Mouse (Mus musculus) cerebellum, postnatal 25 days (tissue): ENCODE measurements at regions not wholly inside any gene's neighbourhood (a gene's known extent, or its start where the extent isn't known, plus 50 kb on each side); places are given as distances from the start of the nearest gene placed in this dataset.

Experiments
- DNase-seq, 2 experiments: peaks; one replicate each; pipeline ENCODE4 v3.0.0; 2021; ENCODE audit warnings: mixed read lengths in 2 of 2

- DNase-seq = no peak
Measured at GRCm38 (mm10) chr8:38723254-38723653, 1729.8 kb downstream of the AI429214 start.

GRCm38 (mm10) chr8:38725257-38725656 lies 1731.9 kb downstream of the AI429214 start:
- no peak for DNase-seq

- DNase-seq = no peak
Measured at GRCm38 (mm10) chr8:38747134-38747533, 1753.7 kb downstream of the AI429214 start.

- no peak for DNase-seq
Measured at GRCm38 (mm10) chr8:38766626-38767226, 1773.3 kb downstream of the AI429214 start.

- no peak for DNase-seq
Measured at GRCm38 (mm10) chr8:38812482-38812881, 1819.1 kb downstream of the AI429214 start.

DNA sequence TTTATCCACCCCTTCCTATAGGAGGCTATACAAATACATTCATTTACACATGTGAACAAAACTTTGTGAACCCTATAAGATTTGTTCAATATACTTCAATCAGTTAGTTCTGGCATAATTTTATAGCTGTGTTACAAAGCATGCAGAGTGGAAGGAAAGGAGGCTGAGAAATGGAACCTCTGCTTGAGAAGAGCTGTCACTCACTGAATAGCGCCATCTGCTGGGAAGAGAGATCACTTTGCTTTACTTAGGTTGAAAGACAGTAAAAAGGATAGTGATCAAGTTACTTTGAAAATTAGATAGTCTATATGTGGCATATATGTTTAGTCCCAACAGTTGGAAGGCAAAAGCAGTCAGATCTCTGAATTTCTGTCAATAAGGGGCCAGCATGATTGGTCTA lies 1824.8 kb downstream of the AI429214 start:
- peak; percentile 6 to 52 for DNase-seq

GRCm38 (mm10) chr8:38861436-38861835 lies 1813.4 kb upstream of the Adam24 start:
- no peak for DNase-seq

DNA sequence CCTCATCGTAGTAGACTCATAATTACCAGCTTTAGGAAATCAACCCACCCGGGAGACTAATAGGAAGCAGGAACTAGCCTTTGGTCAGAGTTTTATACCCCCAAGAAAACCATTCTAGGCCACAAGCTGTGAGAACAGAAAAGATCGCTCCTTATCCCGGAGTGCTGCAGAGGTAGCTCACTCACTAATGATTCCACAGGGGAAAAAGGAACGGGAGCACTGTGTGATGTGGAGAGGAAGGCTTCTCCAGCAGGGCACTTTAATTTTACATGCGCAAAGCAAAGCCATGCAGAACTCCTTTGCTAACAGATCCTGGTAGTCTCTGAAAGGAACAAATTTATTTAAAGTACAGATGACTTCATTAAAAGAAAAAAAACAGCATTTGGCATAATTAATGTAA lies 1807.5 kb upstream of the Adam24 start:
- no peak for DNase-seq
